Mouse (Mus musculus): Measurements from ENCODE around the gene Gpx5. TPM values are rescaled to one million over a fixed set of nuclear protein-coding genes. Genes with fewer than 3 reads are reported as not detected.

The Gpx5 gene
- total RNA-seq (2014; fragmentation: Nextera tagmentation): not detected in 2 replicates
- total RNA-seq (2017): not detected in 2 replicates

GRCm38 (mm10) chr13:21292631-21293030 lies at the start of gene Gpx5:
Gene Gpx5, minus strand, starts transcription at chr13:21292731.
- ATAC-seq (replicated peaks; ENCODE audit: low FRiP score, low TSS enrichment, poor library complexity, severe bottlenecking): no peak

GRCm38 (mm10) chr13:21327424-21327823 lies 34.9 kb upstream of the Gpx5 start:
- peak; percentile 65 for ATAC-seq (replicated peaks; ENCODE audit: low FRiP score, low TSS enrichment, poor library complexity, severe bottlenecking)

DNA sequence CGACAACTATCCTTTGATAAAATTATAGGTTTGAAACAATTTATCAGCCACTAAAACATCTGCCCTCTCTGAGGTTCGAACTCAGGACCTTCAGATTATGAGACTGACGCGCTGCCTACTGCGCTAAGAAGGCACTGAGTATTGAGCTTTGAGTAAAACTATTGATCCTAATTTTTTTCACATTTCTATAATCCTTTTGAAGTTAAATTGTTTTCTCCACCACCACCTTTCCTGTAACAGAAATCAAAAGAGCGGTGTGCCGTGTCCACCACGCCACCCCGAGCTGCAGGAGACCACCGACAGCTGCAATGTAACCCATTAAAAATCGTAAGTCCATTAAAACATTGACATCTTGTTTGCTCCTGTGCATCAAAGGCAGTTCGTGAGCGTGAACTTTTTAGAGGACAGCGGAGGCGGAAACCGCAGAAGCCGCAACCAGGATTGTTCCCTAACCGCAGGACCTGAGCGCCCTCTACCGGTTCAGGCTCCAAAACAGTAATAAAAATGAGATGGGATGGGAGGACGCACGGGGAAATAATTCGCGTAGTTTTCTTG lies 34.2 kb upstream of the Gpx5 start:
- ATAC-seq (replicated peaks; ENCODE audit: low FRiP score, low TSS enrichment, poor library complexity, severe bottlenecking): peak; percentile 61

- peak; percentile 53; the same call in 1 of the 2 replicates for ATAC-seq (replicated peaks; ENCODE audit: low FRiP score, low TSS enrichment, poor library complexity, severe bottlenecking)
Measured at GRCm38 (mm10) chr13:21326191-21326590, 33.7 kb upstream of the Gpx5 start.

GRCm38 (mm10) chr13:21323405-21323804 lies 30.9 kb upstream of the Gpx5 start:
- no peak for ATAC-seq (replicated peaks; ENCODE audit: low FRiP score, low TSS enrichment, poor library complexity, severe bottlenecking)

DNA sequence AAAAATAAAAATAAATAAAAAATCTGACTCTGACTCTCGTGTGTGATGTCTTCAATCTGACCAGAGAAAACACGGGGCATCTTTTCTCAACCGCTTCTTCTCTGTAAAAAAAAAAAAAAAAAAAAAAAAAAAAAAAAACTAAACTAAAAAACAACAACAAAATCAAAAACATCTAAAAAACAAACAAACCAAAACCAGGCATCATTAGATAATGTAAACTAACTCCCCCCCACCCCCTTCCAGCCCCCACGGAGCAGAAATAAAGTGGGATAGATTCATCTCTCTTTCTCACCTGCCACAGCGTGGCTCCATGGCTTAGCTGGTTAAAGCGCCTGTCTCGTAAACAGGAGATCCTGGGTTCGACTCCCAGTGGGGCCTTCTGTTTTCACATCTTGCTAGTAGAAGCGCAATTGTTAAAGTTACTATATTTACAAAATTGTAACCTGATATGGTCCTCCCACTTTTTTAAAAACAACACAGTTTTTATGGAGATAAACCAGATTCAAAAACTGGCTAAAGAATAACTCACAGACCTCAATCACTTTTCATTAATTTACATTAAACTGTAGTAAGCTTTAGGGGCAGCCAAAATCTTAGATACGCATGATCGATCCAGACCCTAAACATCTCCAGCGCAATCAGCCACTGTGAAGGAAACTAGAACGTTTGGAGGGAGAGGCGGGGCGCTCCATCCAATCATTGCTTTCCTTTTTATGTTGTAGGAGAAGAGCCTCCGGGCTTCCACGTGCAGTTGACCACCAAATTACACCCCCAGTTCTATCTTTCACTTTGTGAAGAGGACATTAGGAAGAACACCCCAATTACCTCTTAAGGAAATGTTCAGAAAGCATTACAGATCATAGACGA lies 30.2 kb upstream of the Gpx5 start:
- no peak for ATAC-seq (replicated peaks; ENCODE audit: low FRiP score, low TSS enrichment, poor library complexity, severe bottlenecking)

DNA sequence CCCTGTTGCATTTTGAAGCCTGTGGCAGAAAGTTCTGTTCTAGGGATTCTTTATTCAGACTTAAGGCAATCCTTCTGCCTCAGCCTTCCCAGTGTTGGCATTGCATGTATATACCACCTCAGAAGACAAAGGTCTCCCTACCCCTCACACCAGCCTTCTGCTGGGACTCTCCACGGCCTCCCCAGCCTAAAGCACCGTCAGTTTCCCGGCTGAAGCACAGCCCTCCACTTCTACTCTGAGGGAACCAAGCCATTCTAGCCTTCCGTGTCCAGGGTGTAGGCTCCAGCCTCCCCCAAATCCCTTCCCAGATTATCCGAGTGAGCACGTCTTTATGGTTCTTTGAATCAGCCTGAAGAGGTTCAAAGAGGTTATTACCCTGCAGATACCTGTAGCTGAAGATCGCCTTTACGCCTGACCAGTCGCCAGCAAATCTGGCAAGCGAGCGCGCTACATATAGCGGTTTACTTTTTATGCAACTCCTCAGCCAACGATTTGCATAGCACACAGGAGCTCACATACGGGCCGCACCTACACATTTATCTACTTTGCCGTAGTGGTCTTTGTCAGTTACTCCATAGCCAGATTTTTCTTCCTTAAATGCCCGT lies 29.5 kb upstream of the Gpx5 start:
- no peak for ATAC-seq (replicated peaks; ENCODE audit: low FRiP score, low TSS enrichment, poor library complexity, severe bottlenecking)

- no peak for ATAC-seq (replicated peaks; ENCODE audit: low FRiP score, low TSS enrichment, poor library complexity, severe bottlenecking)
Measured at GRCm38 (mm10) chr13:21320262-21320661, 27.7 kb upstream of the Gpx5 start.

DNA sequence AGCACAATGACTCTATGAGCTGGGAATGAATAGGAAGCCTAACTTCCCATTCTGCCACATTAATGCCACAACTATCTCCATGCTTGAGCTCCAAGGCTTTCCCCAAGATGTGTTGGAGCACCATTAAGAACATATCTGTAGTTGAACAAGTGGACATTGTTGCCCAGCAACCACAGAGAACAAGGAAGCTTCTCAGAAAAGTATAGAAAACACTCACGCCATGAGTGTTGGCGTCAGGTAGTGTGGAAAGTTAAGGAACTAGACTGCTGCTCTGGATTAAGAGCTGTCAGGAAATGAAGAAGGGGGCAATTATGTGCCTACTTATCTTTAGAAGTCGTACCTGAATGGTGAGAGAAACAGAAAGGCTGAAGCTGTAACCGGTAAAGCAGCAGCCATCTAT lies 21.4 kb upstream of the Gpx5 start:
- no peak for ATAC-seq (replicated peaks; ENCODE audit: low FRiP score, low TSS enrichment, poor library complexity, severe bottlenecking)

DNA sequence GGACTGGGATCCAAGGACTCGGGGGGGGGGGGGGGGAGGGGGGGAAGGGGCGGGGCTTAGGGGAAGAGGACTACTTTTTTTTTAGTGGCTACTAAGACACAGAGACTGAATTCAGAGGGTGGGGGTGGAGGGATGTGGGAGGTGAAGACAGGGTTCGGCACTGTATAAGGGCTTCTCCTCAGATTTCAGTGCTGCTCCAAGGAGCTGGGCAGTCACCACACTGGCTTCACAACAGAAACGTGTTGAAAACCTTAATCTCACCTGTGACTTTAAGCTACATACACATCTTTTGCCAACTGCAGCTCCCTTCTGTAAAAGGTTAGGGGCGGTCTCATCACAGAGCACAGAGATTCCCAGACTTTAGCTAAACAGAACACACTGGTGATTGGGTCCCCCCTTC lies 20.3 kb upstream of the Gpx5 start:
- no peak for ATAC-seq (replicated peaks; ENCODE audit: low FRiP score, low TSS enrichment, poor library complexity, severe bottlenecking)

GRCm38 (mm10) chr13:21311926-21312325 lies 19.4 kb upstream of the Gpx5 start, which contains the start of gene Gpx6:
Gene Gpx6, plus strand, starts transcription at chr13:21312125.
- ATAC-seq (replicated peaks; ENCODE audit: low FRiP score, low TSS enrichment, poor library complexity, severe bottlenecking): no peak

DNA sequence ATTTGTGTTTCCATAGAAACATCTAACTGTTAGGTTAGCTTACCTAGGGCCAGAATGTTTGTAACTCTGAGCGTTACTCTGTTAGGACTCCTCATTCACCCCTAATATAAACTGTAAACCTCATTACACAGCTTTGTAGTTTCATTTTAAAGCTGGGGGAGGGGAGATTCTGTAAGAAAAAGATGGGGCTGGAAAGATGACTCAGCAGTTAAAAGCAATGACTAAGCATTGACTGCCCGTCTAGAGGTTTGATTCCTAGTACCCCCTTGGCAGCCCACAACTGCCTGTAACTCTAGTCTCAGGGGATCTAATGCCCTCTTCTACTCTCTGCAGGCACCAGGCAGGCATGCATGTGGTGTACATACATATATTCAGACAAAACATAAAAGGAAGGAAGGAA lies 17.3 kb upstream of the Gpx5 start:
- no peak for ATAC-seq (replicated peaks; ENCODE audit: low FRiP score, low TSS enrichment, poor library complexity, severe bottlenecking)

DNA sequence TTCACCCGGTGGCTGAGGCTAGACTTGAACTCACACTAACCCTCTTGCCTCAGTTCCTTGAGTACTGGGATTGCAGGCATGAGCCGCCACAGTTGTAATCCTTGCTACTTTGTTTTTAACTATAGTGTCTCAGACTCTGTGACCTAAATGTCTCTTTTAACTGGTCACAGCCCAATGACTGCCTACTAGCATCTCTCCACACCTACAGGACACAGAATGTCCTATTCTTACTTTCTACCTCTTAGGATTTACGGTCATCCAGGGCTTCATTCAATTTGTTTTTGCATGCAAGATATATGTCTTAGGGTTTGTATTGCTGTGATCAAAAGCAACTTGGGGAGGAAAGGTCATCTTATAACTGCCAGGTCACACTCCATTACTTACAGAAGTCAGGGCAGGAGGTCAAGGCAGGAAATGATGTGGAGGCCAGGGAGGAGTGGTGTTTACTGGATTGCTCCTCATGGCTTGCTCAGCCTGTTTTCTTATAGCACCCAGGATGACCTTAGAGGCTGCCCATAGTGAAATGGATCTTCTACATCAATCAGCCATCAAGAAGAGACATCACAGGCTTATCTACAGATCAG lies 12.0 kb upstream of the Gpx5 start:
- no peak for ATAC-seq (replicated peaks; ENCODE audit: low FRiP score, low TSS enrichment, poor library complexity, severe bottlenecking)

DNA sequence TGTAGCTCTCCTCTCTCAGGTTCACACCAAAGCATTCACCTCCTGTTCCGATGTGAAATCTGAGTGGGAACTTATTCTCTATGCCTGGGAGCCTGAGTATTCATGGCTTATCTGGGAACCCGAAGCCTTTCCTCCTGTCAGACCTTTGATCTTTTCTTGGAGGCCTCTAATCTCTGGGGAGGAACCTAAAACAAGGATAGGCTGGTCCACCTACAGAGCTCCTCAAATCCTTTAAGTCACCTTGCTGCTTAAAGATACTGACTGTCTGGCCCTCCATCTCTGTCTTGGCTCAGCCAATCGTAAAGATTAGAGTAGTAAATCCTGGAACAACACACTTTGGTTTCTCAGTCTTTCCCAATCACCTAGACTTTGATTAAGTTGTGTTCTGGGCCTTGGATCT lies 6.0 kb upstream of the Gpx5 start:
- no peak for ATAC-seq (replicated peaks; ENCODE audit: low FRiP score, low TSS enrichment, poor library complexity, severe bottlenecking)

DNA sequence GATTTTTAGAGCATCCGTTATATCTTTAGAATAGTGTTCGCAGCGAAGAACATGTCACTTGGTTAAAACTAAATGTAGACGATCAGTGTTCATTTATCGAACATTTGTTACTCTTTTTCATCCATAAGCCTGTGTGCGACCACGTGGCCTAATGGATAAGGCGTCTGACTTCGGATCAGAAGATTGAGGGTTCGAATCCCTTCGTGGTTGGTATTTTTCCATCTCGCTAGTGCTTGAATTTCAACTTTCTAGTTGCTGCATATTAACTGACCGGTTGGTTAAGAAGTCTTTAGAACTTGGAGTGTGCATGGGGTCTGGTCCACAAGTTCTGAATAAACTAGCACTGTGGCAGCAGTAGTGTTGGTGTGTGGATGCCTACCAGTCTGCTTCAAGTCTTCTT lies 13.0 kb downstream of the Gpx5 start:
- ATAC-seq (replicated peaks; ENCODE audit: low FRiP score, low TSS enrichment, poor library complexity, severe bottlenecking): peak; percentile 76

DNA sequence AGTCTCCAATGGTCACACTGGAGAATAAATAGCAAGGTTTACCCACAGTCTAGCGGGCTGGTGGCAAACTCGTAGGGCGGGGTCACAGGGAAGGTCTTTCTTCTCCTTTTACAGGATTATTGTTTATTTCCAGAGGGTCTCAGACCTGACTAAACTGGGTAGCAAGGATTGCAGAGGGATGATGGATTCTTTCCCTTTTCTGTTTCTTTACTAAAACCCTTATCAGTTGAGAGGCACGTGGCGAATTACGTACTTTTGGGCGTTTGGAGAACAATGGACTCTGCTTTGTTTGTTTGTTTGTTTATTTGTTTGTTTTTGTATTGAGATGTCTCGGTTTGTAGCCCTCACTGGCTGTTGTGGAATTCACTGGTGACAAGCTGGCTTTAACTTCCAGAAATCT lies 13.5 kb downstream of the Gpx5 start:
- no peak for ATAC-seq (replicated peaks; ENCODE audit: low FRiP score, low TSS enrichment, poor library complexity, severe bottlenecking)

DNA sequence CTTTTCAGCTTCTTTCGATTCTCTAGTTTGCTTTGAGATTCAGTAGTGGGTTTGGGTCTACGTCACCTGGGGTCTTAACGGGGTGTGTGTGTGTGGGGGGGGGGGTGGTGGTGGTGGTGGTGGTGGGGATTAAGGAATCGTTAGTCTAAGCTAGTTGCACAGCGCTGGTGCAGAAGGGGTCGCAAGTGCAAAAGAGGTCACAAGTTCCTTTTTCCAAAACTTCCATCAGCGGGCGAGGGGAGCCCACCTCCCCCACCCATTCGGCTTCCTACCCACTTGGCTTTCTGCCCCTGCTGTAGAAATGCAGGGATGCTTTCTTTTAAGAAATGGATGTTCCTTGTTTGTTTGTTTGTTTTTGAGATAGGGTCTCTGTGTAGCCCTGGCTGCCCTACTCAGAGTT lies 16.0 kb downstream of the Gpx5 start:
- no peak for ATAC-seq (replicated peaks; ENCODE audit: low FRiP score, low TSS enrichment, poor library complexity, severe bottlenecking)

GRCm38 (mm10) chr13:21275815-21276550 lies 16.5 kb downstream of the Gpx5 start:
- ATAC-seq (replicated peaks; ENCODE audit: low FRiP score, low TSS enrichment, poor library complexity, severe bottlenecking): peak; percentile 38

GRCm38 (mm10) chr13:21275021-21275814 lies 17.3 kb downstream of the Gpx5 start:
- ATAC-seq (replicated peaks; ENCODE audit: low FRiP score, low TSS enrichment, poor library complexity, severe bottlenecking): peak; percentile 53
